Mouse (Mus musculus) kidney, postnatal 36 days (tissue): ENCODE results near the gene Grik5.
A peak's percentile ranks its signal among the peaks of the same experiment; 100 is the strongest.

Source experiments
- DNase-seq, 2 experiments: peaks; one replicate each; pipeline ENCODE4 v3.0.0; 2021 to 2022; ENCODE audit warnings: mixed read lengths in 2 of 2

The Grik5 gene

GRCm38 (mm10) chr7:25030032-25030753 lies 42.0 kb downstream of the Grik5 start:
- peak; percentile 61 to 85 for DNase-seq

GRCm38 (mm10) chr7:25026452-25026851 lies 45.7 kb downstream of the Grik5 start:
- DNase-seq = no peak

- DNase-seq = peak in 1 of 2 experiments; percentile 47
Measured at GRCm38 (mm10) chr7:25025855-25026439, 46.2 kb downstream of the Grik5 start.

- no peak for DNase-seq
Measured at GRCm38 (mm10) chr7:25011592-25011991, 60.6 kb downstream of the Grik5 start.

- peak; percentile 14 to 68 for DNase-seq
Measured at GRCm38 (mm10) chr7:25010090-25010913, 61.8 kb downstream of the Grik5 start.

GRCm38 (mm10) chr7:25009099-25009700 lies 62.9 kb downstream of the Grik5 start:
- DNase-seq = no peak

GRCm38 (mm10) chr7:25008635-25009034 lies 63.5 kb downstream of the Grik5 start:
- peak; percentile 49 to 84 for DNase-seq

- DNase-seq = no peak
Measured at GRCm38 (mm10) chr7:25007609-25008374, 64.4 kb downstream of the Grik5 start.

- no peak for DNase-seq
Measured at GRCm38 (mm10) chr7:25006586-25007364, 65.4 kb downstream of the Grik5 start.

- no peak for DNase-seq
Measured at GRCm38 (mm10) chr7:25006171-25006570, 66.0 kb downstream of the Grik5 start.

GRCm38 (mm10) chr7:25005421-25006065 lies 66.6 kb downstream of the Grik5 start, which contains the start of gene Atp1a3:
Gene Atp1a3, minus strand, starts transcription at chr7:25005958.
- DNase-seq = peak in 1 of 2 experiments; percentile 19

GRCm38 (mm10) chr7:25004806-25005205 lies 67.3 kb downstream of the Grik5 start:
- no peak for DNase-seq

GRCm38 (mm10) chr7:25003820-25004388 lies 68.2 kb downstream of the Grik5 start:
- DNase-seq = no peak

GRCm38 (mm10) chr7:25003291-25003690 lies 68.9 kb downstream of the Grik5 start:
- DNase-seq = no peak

- no peak for DNase-seq
Measured at GRCm38 (mm10) chr7:25000711-25001110, 71.4 kb downstream of the Grik5 start.

- no peak for DNase-seq
Measured at GRCm38 (mm10) chr7:25000211-25000610, 71.9 kb downstream of the Grik5 start.

GRCm38 (mm10) chr7:24993081-24993480 lies 79.1 kb downstream of the Grik5 start:
- no peak for DNase-seq

GRCm38 (mm10) chr7:24990478-24990877 lies 81.7 kb downstream of the Grik5 start:
- no peak for DNase-seq

- no peak for DNase-seq
Measured at GRCm38 (mm10) chr7:24987941-24988340, 84.2 kb downstream of the Grik5 start.

- no peak for DNase-seq
Measured at GRCm38 (mm10) chr7:24985799-24986198, 86.3 kb downstream of the Grik5 start.

GRCm38 (mm10) chr7:24984307-24984706 lies 87.8 kb downstream of the Grik5 start:
- DNase-seq = no peak
